Mouse (Mus musculus) heart, postnatal 0 days (tissue): ENCODE measurements around the gene Kat6b.

Source experiments
- CTCF ChIP-seq: IDR thresholded peaks from 2 replicates; pipeline ENCODE4 v1.5.1; 2016; ENCODE audit warnings: antibody characterized with exemption, control low read depth, low read depth
- EP300 ChIP-seq: IDR thresholded peaks from 2 replicates; pipeline ENCODE4 v1.6.1; 2016; ENCODE audit warnings: antibody characterized with exemption, low read depth

DNA sequence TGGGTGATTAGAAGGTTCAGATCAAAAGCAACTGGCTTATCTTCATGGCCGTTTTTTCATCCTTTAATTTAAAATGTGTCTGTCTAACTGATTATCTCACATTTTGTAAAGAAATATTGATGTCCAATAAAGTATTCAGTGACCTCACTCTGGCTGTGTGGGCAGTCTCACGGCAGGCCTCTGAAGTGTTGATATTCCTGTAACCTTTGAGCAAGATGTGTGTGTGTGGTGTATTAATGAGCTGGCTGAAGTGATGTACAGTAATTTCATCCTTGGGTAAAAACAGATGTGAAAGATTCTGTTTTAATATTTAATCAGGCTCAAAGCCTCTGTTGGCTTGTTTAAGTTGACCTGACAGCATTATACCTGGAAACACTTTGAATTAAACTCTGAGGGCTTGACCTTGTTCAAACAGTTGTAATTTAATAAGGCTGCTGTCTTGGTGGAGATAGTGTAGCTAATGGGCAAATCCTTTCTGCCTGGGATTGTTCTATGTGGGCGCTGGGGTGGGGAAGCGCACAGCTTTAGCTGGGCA is 82.4 kb downstream of the Kat6b start:
- no peak for TF ChIP-seq CTCF
- no peak for TF ChIP-seq EP300
